Mouse (Mus musculus) megakaryocyte, adult 5-6 weeks (primary cell): Measurements from ENCODE around the gene Btbd6. TPM values are rescaled to one million over a fixed set of nuclear protein-coding genes. Genes with fewer than 3 reads are reported as not detected.

Experiments used
- ATAC-seq: 2 replicates; pipeline ENCODE4 v1.8.0; 2016; ENCODE audit warnings: mild to moderate bottlenecking, inconsistent platforms; ENCODE audit not compliant: poor library complexity, severe bottlenecking
- total RNA-seq, 2 experiments: library from RNA; stranded (forward) in 1 of 2; stranded (reverse) in 1 of 2; fragments of 153-499, 151-499 nt in 1 of 2; fragments of 221-1000, 200-1000 nt in 1 of 2; gene quantifications; 2 replicates each; pipeline versions ENCODE4 v1.2.3 to v1.2.4; 2015 to 2017

The Btbd6 gene
- 4.2 and 5.9 TPM in 2 replicates for total RNA-seq (2015)
- total RNA-seq (2017): 2.4 and 4.0 TPM in 2 replicates

GRCm38 (mm10) chr12:112976371-112977073 lies at the start of gene Btbd6:
Gene Btbd6 (plus strand): TSS chr12:112976482.
- ATAC-seq: peak; percentile 96

DNA sequence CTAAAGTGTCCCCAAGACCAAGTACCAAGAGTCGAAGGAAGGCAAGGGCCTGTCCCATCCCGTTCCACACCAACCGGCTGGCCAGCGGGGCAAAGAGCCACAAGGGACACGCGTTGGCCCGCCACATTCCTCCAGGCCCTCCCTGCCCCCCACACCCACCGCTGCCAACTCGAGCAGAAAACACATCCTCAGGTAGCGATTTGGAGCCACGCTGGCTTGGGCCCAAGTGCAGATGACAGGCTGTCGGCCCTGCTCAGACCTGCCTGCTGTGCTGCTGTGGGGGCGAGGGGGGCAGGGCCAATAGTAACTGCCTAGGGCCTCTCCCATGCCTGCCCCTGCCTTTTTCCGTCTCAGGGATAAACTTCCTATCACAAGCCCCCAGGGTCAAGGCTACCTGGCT lies 49.0 kb upstream of the Btbd6 start:
- ATAC-seq: no peak

DNA sequence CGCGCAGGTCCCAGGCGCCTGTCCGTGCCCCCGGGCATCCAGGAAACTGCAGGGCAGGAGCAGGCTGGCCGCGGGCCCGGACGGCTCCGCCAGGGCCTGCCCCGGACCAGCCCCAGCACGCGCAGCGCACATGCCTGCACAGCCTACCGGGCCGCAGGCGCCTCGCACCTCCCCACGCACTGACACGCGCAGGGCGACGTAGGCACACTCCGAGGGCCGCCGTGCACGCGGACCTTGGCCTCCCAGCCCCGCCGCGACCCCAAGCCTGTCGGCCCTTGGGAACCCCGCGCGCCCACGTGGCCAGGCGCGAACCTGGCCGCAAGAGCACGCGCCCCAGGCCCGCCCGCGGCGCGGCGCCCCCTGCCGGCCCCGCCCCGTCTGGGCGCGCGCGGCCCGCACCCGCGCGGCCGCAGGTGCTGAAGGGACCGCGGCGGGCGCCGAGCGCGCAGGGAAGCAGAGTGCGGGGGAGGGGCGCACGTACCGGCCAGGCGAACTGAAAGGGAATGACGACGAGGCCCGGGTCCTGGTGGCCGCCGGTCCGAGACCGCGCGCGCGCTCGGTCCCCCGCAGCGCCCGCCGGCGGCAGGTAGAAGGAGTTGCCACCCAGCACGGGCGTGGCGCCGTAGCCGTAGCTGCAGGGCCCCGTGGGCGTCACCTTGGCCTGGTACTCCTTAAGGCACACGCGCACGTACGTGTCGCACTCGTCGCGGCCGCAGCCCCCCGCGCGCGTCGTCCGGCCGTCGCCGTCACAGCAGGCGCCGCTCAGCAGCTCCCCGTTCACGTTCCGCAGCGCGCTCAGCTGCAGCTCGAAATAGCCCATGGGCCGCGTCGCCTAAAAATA lies 47.7 kb upstream of the Btbd6 start:
- ATAC-seq: no peak

GRCm38 (mm10) chr12:112929562-112930352 lies 46.5 kb upstream of the Btbd6 start, which contains the start of gene Jag2:
Gene Jag2 (minus strand): TSS chr12:112929776.
- ATAC-seq: no peak

DNA sequence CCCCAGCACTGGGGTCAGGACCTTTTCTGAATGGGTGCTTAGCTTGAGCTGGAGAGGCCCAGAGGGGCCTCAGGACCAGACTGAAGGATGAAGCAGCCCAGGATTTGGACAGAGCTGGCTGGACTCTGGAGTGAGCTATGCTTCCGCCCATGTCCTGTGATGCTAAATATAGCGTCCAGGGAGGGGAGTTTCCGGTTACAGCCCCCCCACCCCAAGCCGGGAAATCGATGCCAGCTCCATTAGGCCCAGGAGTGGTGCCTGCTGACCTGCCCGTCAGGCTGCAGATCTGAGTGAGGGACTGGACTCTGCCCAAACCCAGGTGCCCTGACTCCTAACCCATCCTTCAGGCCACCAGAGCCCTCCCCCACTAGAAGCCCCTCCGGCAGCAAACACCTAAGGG lies 43.6 kb upstream of the Btbd6 start:
- ATAC-seq: no peak

- ATAC-seq: no peak
Measured at GRCm38 (mm10) chr12:112937906-112938305, 38.4 kb upstream of the Btbd6 start.

DNA sequence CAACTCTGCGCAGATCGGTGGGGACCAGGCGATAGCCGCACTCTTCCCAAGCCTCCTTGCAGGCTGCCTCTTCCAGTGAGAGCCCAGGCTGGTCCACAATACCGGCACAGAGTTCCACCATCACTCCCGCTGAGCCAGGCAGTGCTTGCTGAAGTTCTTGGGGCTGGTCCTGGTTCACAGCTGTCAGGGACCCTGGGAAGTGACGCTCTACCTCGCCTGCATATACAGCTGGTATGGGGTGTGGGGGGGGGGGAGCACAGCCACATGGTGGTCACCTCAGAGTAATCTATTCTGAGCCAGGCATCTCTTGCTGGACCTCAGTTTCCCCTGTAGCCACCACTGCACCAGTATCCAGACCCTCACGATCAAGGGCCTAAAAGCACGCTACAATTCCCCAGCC lies 37.9 kb upstream of the Btbd6 start:
- no peak for ATAC-seq

DNA sequence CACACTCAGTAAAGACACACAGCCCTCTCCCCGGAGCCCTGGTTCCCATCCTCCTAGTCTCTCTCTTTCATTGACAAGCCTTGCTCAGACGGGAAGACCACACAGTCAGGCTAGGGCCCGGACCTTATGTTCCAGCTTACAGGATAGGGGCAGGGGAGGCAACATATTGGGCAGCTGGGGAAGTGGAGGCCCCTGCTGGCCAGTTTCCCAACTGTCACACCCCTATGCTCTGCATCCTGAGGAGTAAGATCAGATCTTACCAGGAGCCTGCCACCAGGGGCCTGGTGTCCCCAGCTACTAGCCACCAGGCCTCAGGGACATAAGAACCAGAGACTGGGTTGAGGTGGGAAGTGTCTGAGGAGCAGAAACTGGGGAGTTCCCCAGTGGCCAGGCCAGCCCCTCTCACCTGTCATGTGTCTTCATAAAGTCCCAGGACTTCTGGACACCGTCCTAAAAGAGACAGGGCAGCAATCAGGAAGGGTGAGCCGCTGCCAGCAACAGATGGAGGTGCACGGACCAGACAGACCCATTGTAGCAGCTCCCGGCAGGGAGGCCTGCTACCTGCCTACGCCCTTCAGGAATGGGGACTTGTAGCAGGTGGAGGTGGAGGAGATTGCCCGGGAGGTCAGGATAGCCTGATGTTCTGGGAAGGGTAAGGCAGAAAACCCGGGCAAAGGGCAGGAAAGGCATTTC lies 37.3 kb upstream of the Btbd6 start:
- ATAC-seq: no peak

DNA sequence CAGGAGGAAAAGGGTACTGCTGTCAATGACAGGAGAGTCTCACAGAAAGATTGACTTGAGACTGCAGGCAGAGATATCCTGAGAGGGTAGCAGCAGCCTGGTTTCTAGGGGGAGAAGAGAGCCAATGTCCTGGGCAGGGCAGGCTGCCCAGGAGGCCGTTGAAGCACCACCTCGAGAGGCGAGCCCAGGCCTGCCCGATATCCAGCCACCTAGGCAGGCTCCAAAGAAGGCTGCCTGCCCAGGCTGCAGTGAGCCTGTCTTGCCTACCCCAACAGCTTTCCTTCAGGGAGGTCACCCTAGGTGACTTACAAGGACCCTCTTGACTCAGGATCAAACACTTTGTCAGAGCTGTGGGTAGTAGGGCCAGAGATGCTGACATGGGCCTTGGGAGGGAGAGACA lies 36.0 kb upstream of the Btbd6 start:
- no peak for ATAC-seq

DNA sequence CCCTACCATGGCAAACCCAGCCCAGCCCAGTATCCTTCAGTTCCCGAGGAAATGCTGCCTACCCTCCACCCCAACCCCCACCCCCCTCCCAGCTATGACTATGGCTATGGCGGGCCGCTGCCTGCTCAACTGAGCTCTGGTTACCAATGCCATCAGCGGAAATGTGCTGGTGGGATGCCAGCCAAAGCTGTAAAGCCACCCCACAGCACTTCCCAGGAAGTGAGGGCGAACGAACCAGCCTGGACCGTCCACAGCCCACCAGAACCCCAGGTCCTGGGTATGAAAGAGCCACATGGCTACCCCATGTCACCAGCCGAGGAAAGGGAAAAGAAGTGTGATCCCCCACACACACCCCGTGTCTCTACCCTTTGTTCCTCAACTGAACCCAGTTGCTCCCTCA lies 35.6 kb upstream of the Btbd6 start:
- no peak for ATAC-seq

DNA sequence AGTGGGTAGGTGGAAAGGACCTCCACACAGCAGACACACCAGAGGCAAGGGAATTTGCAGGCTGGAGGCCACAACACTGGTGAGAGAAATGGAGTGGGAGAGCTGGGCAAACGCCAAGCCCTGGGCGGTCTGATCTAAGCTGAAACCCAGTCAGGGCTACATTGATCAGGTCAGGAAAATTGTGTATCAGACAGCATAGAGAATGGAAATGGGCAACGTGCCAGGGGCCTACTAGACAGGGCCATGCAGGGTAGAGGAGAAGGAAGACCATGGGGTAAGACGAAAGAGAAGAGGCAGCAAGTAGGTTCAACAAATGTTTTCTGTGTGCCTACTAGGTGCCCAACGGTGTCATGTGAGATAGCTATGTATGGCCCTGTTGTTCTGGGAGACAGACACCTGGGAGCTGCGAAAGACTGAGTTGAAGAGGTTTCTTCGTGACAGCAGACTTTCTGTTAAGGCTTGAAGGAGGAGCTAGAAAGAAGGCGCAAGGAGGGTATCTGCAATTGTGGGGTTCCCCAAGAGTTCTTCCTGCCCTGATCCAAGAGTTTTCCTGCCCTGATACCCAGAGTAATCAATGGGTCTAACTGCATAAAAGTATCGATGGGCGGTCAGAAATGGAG lies 35.0 kb upstream of the Btbd6 start:
- peak; percentile 2; the same call in 1 of the 2 replicates for ATAC-seq

GRCm38 (mm10) chr12:112941776-112942713 lies 34.2 kb upstream of the Btbd6 start, which contains the start of gene Nudt14:
Gene Nudt14 (minus strand): TSS chr12:112942124.
- ATAC-seq: peak; percentile 75

- no peak for ATAC-seq
Measured at GRCm38 (mm10) chr12:112943669-112944068, 32.6 kb upstream of the Btbd6 start.

GRCm38 (mm10) chr12:112947307-112947706 lies 29.0 kb upstream of the Btbd6 start:
- ATAC-seq: 0 out of 2 replicates have a peak, but pooled peaks have one; percentile 25

DNA sequence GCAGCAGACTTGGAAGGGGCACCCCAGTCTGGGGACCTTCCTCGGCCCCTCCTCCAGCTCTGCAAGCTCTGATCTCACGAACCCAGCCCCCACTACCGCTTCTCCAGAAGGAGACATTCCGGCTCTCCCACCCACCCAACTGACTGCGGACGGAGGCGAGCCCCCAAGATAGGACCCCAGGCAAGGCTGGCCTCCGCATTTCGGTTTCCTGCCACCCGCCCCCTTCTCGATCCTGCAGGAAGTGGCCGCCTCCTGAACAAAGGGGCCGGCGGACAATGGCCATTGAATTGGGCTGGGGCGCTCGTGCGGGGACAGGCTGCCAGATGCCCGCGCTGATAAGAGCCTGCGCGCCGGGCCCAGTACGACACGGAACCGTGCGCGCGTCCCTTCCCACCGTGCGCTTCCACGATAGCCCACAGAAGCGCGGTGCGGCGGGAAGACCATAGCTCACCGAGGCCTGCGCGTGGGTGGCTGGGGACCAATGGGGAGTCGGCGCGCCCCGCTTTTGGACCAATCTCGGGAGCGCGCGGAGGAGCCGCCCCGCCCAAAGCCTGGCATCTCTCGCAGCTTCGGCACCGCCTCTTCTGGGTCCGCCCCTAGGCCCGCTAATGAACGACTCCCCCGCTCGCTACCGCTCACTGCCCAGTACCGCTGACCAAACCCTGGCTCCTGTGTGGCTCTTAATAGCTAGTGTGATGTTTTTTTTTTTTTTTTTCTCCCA lies 26.1 kb upstream of the Btbd6 start:
- peak; percentile 79 for ATAC-seq

- ATAC-seq: no peak
Measured at GRCm38 (mm10) chr12:112950761-112951129, 25.5 kb upstream of the Btbd6 start.

DNA sequence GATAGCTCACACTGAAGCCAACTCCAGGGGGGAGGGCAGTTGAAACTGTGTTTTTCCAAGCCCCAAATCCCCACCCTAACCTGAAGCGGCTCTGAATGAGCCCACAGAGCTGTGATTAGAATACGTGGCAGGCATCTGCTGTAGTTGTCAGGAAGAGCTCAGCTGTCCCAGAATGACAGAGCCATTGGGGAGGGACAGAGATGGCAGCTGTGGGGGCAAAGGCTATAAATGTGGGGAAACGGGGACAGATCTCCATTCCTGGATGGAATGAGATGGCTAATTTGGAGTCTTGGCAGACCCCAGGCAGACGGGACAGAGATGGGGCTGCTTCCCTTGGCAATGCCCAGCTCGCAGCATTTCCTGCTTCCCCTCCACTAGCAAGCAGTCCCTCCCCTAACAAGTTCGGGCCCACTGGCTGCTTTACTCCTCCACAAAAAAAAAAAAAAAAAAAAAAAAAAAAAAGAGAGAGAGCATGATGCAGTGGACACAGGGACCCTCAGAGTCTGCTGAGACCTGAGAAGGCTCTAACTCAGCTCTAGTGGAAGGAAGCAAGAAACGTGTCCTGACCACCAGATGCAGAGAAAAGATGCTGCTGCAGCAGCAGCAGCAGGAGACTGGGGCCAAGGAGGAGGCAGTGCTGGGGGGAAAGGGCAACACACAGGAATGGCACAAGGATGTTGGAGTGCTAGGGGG lies 25.0 kb upstream of the Btbd6 start:
- ATAC-seq: no peak

GRCm38 (mm10) chr12:112952433-112952832 lies 23.8 kb upstream of the Btbd6 start:
- no peak for ATAC-seq
